Mouse (Mus musculus) left cerebral cortex, adult 8-10 months (tissue): Measurements from ENCODE around the gene Slc7a1. TPM values are rescaled to one million over a fixed set of nuclear protein-coding genes. Genes with fewer than 3 reads are reported as not detected.
"Not testable (repeated sequence)": the region's sequence is repeated elsewhere in the genome, so short reads cannot be mapped to it uniquely, and the experiment has no call there.

ENCODE experiments used
- DNase-seq, 2 experiments: peaks; one replicate each; pipeline ENCODE4 v3.0.0; 2022; ENCODE audit warnings: low spot score in 2 of 2
- total RNA-seq, 4 experiments: library from RNA; stranded (reverse); gene quantifications; 2 replicates each; pipeline ENCODE4 v1.2.4; 2022

Gene Slc7a1
- total RNA-seq, 4 experiments from 2014 or later, result 23.7 to 27.8 (median 27.4) TPM

DNA sequence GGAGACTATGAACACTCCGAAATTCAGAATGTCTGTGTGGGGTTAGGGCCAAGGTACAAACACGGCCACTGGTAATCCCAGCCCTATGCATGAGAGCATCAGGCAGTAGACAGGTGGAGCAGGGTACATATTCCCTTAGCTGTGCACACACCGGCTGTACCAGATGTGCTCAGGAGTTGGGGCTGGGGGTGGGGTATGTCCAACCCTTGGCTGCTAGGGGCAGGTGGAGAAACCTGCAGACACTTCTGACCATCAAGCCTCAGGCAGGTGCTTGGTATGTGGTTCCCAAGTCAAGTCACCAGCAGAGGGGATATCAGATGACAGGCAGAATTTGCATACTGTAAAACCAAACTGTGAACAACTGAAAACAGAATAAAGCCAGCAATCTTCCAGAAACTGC lies 70.7 kb downstream of the Slc7a1 start:
- no peak for DNase-seq

DNA sequence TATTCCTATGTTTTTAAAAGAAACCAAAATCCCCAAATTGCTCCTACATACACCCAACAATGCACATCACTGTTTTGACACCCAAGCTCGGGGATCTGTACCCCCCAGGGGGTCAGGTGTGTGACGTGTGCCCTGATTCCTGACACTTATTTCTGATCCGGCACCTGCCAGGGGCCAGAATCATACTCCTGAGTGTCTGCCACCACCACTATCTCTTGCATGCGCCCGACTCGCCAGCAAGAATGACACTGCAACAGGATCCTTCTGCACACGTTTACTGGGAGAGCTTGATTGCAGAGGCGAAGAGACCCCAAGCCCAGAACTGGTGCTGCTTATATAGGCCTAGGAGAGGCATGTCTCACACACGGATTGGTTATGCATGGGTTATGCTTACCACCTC lies 73.4 kb downstream of the Slc7a1 start:
- DNase-seq, result not testable (repeated sequence)

- DNase-seq, result no peak
These were observed 74.3 kb downstream of the Slc7a1 start for GRCm38 (mm10) chr5:148325317-148325885.

GRCm38 (mm10) chr5:148314931-148315330 lies 84.8 kb downstream of the Slc7a1 start:
- DNase-seq, result no peak

DNA sequence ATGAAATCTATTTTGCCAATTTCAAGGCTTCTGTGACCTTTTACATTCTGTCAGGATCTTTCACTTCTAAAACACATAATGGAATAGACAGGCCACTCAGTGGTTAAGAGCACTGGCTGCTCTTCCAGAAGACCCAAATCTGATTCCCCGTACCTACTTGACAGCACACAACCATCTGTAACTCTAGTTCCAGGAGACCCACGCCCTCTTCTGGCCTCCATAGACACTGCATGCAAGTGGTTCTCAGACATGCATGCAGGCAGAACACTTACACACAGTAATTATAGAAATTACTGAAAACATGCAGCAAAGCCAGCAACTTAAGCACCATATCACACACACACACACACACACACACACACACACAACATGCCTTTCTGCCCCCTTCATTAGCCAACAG lies 87.3 kb downstream of the Slc7a1 start:
- no peak for DNase-seq

DNA sequence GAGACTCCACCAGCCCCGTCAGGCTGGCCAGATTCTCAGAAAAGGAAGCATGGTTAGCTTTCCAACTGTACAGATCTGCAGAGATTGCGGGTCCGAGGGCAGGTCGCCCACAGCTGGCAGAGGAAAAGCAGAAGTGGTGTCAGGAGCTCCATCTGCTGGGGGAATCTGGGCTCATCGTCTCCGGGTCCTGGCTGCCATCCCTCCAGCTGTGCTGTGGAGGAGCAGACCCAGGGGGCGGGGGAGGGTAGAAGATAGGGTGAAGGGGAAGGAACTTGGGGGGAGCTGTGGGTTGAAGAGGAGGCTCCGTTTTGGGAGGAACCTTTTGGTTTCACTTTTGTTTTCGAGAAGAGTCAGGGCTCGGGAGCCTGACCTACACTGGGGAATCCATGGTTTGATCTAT lies 88.9 kb downstream of the Slc7a1 start:
- no peak for DNase-seq

DNA sequence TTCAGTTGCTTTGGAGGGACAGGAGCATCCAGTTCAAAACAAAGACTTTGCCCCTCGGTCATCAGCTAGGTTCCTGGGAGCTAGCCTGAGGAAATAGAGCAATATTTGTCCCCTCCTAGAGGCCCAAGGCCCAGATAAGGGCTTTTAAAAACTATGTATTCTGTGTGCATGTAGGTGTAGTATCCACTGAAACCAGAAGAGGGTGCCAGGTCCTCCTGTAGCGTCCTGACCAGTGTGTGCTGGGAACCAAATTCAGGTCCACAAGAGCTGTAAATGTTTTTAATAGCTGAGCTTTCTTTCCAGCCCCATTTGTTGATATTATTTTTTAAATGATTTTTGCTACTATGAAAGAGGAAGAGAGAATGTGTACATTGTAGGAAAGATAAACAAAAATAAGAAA lies 95.6 kb downstream of the Slc7a1 start:
- DNase-seq, result no peak

DNA sequence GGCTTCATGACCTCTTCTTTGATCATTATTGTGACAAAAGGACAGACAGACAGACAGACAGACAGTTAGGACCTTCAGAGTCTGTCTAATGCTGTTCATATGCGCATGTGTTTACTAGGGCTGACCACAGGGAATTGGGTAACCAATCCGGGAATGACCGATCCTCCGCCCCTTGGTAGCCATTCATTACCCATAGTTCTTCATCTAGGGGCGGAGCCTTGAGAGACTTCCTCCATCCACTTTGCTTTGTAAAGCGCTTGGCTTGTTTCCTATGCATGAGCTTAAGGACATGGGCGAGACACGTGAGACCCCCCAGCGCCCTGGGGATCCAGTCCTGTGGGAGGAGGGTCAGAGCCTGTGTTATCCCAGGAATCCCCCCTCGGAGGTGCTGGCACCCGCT lies 96.7 kb downstream of the Slc7a1 start:
- DNase-seq, result no peak

DNA sequence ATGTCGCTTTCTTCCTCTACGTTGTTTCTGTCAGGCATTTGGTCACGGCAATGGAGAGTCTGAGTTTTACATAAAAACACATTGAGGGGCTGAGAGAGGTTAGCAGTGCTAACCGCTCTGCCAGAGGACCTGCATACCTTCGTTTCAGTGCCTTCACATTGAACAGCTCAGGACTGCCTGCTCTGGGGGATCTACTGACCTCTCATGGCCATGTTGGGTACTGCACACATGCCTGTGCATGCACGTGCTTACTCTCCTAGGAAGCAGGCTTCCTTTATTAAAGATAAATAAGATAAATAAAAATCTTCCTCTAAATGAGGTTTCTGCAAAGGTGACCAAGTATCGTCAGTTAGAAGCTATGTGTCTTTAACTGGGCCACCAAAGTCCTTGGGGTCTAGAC lies 106.4 kb downstream of the Slc7a1 start:
- DNase-seq, result no peak

DNA sequence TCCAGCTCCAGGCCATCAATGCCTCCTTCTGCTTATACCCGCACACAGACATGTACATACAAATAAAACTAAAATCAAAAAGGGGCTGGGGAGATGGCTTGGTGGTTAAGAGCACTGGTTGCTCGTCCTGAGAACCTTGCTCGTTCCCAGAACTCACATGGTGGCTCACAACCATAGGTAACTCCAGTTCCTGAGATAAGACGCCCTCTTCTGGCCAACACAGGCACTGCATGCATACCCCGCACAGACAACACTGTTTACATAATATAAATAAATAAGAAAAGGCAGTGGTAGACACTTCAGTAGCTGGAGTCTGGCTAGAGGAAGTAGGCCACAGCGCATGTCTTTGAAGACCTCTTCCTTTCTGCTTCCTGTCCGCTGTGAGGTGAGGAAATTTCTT lies 106.8 kb downstream of the Slc7a1 start:
- no peak for DNase-seq

- no peak for DNase-seq
These were observed 109.8 kb downstream of the Slc7a1 start for GRCm38 (mm10) chr5:148289951-148290350.

- DNase-seq, result no peak
These were observed 110.9 kb downstream of the Slc7a1 start for GRCm38 (mm10) chr5:148288804-148289203.

DNA sequence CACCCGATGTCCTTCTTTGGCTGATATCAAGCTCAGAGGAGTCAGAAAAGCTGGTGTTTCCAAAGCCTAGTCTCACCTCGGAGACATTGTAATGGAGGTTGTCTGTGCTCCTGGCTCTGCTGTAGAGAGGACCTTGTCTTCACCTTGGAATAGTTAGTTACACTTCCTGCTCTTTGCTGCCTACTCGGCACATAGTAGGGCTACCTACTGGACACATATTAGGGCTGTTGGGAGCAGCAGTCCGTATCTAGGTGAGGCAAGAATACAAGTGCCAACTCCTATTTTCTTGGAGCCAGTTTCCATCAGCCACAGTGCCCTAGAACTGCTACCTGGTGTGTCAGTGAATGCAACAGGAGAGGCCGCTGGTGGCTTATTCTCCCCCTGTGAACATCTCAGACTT lies 112.2 kb downstream of the Slc7a1 start:
- DNase-seq, result no peak

DNA sequence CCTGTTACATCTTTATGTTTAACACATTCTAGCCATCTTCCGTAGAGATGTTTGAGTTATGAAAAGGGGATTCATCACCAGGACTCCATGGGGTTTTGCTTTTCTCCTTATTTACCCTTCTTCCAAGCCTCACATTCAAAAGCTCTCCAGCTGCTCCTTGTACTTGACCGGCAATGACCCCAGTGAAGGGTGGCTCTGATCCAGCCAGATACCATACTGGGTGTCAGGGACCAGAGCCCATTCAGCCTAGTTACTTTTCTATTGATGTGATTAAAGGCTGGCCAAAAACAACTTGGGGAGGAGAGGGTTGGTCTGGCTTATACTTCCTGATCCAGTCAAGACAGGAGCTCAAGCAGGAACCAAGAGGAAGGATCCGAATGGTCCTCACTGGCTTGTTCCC lies 116.1 kb downstream of the Slc7a1 start:
- no peak for DNase-seq

- no peak for DNase-seq
These were observed 116.5 kb downstream of the Slc7a1 start for GRCm38 (mm10) chr5:148283177-148283576.

DNA sequence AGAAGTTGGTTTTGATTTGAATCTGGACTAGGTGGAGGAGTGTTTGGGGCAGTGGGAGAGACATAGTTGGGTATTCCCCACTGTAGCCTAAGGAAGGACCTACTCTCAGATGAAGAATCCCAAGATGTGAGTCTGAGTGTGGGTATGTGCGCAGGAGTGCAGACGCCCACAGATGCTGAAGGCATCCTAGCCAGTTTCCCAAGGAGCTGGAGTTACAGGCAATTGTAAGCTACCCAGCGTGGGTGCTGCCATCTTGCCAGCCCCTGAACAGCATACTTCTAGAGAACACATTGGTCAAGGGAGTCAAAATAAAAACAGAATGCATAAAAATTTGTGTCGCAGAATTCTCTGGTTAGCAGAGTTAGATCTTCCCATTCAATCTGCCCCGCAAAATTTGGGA lies 117.1 kb downstream of the Slc7a1 start:
- DNase-seq, result peak in 1 of 2 experiments; percentile 61

DNA sequence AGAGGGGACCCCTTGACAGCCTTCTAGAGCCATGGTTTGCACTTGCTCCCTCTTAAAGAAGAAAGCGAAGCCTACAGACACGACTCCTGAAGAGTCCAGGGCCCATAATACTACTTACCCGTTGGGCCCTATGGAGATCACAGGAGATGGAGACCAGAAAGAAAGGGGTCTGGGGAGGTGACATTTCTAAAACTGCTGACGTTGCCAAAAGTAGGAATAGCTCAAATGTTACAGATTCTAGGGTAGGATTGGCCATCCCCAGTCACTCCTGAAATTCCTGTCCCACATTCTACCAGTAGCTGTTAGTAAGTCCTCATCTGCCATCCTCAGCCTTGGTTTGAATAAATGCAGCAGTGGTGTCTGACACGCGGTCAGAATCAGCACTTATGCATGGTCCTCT lies 117.6 kb downstream of the Slc7a1 start:
- no peak for DNase-seq

- no peak for DNase-seq
These were observed 119.4 kb downstream of the Slc7a1 start for GRCm38 (mm10) chr5:148280321-148280720.

GRCm38 (mm10) chr5:148278233-148278632 lies 121.5 kb downstream of the Slc7a1 start:
- DNase-seq, result no peak

Other genes with a start within 250 kb of the Slc7a1 start
- 100 to 1,000 TPM; 216 to 240 (median 236) TPM for gene Ubl3, start 152.9 kb upstream of the Slc7a1 start, total RNA-seq